Mouse (Mus musculus) cerebellum, postnatal 36 days (tissue): ENCODE data around the gene Mvd.

Source experiments
- DNase-seq, 2 experiments: peaks; one replicate each; pipeline ENCODE4 v3.0.0; 2021 to 2022; ENCODE audit warnings: mixed read lengths in 2 of 2

The Mvd gene

GRCm38 (mm10) chr8:122423217-122423616 is 20.0 kb downstream of the Mvd start:
- no peak for DNase-seq

GRCm38 (mm10) chr8:122421376-122422070 is 21.7 kb downstream of the Mvd start, which contains the start of gene Il17c:
TSS of gene Il17c (plus strand) at chr8:122422020.
- DNase-seq = peak in 1 of 2 experiments; percentile 44

- peak in 1 of 2 experiments; percentile 32 for DNase-seq
Observed at GRCm38 (mm10) chr8:122419881-122420555, 23.2 kb downstream of the Mvd start.

GRCm38 (mm10) chr8:122415554-122415953 is 27.7 kb downstream of the Mvd start:
- DNase-seq = no peak

- DNase-seq = no peak
Observed at GRCm38 (mm10) chr8:122414311-122414710, 28.9 kb downstream of the Mvd start.

GRCm38 (mm10) chr8:122407678-122408077 is 35.5 kb downstream of the Mvd start:
- DNase-seq = no peak

GRCm38 (mm10) chr8:122405146-122405805 is 37.9 kb downstream of the Mvd start:
- DNase-seq = no peak

- no peak for DNase-seq
Observed at GRCm38 (mm10) chr8:122398186-122398585, 45.0 kb downstream of the Mvd start.

- peak; percentile 45 to 54 for DNase-seq
Observed at GRCm38 (mm10) chr8:122395291-122395690, 47.9 kb downstream of the Mvd start.

GRCm38 (mm10) chr8:122393717-122394116 is 49.5 kb downstream of the Mvd start:
- no peak for DNase-seq

GRCm38 (mm10) chr8:122390758-122391157 is 52.5 kb downstream of the Mvd start:
- DNase-seq = no peak

- no peak for DNase-seq
Observed at GRCm38 (mm10) chr8:122389357-122389756, 53.9 kb downstream of the Mvd start.
